Mouse (Mus musculus): ENCODE measurements around the gene Opn4. TPM values are rescaled to one million over a fixed set of nuclear protein-coding genes. Genes with fewer than 3 reads are reported as not detected.
A peak's percentile ranks its signal among the peaks of the same experiment; 100 is the strongest.

The Opn4 gene
- polyA plus RNA-seq, 1 experiment from 2014 or later: not detected

DNA sequence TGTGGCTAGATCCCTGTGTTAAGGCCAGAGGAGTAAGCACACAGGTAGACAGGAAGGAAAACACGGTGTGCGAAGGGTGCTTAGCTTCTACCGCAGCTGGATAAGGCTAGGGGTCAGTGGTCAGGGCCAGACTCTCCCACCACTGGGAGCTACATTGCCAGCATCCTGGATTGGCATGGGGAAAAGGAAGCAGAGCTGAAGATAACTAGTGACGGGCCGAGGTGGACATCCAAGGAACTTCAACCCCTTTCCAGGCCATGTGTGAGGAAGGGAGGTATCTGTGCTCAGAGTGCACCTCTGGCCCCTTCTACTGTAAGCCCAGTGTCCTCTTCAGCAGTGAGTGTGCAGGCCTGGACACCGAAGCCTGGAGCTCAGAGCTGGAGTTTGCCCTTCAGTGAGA lies 46.5 kb downstream of the Opn4 start:
- no peak overlapping the region for H3K9ac ChIP-seq
- H3K27me3 ChIP-seq: peaks cover 8% of the 10 kb centered on the region; the same call in 1 of the 2 replicates
- H3K27ac ChIP-seq: no peak overlapping the region
- no peak for ATAC-seq (ENCODE audit: low FRiP score)
- H3K36me3 ChIP-seq: no peaks in the 10 kb centered on the region
- no peaks in the 10 kb centered on the region for H3K4me1 ChIP-seq
- WGBS: 85% methylated on average over 6 of the region's 6 CpGs
- H3K9me3 ChIP-seq (replicated peaks): no peaks in the 10 kb centered on the region
- H3K4me3 ChIP-seq: no peak overlapping the region
- H3K4me2 ChIP-seq (replicated peaks): no peak overlapping the region

GRCm38 (mm10) chr14:34552226-34552625 lies 47.7 kb downstream of the Opn4 start:
- Histone ChIP-seq H3K4me3 (no peak overlapping the region), H3K36me3 (no peaks in the 10 kb centered on the region), H3K4me2 (replicated peaks) (no peak overlapping the region), H3K4me1 (peaks cover 5% of the 10 kb centered on the region), H3K27me3 (peaks cover 14% of the 10 kb centered on the region; the same call in 1 of the 2 replicates), H3K9me3 (replicated peaks) (no peaks in the 10 kb centered on the region), H3K27ac (no peak overlapping the region), H3K9ac (no peak overlapping the region)
- 89% methylated on average over 5 of the region's 5 CpGs for WGBS
- ATAC-seq (ENCODE audit: low FRiP score): no peak

DNA sequence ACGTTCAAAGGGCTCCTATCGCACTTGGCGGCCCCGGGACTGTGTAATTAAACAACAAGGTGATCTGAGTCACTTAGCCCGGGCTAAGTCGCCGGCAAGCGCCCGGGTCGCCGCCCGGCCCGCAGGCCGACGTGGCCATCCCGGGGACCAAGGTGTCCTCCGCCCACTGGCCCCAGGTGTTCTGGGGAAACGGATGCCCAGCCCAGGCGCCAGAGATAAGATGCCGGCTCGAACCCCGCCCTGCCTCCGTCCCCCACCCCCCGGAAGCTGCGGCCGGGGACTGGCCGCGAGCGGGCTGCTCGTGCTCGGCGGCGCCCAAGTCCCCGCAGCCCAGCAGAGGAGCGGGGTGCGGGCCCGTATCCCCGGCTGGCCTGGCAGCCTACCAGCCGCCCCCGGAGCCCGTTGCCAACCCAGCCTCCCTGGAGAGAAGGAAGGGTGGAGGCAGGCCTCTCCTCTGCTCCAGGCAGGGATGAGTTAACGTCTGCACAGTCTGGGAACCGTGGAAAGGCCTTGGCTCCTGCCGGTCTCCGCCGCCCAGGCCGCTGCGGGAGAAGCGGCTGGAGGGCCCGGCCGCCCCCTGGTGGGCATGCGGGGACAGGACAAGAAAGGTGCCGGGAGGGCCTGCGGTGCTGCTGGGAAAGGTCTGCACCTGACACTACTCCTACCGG lies 50.8 kb downstream of the Opn4 start:
- Histone ChIP-seq H3K27ac (peak overlapping the region; percentile 85), H3K4me3 (peak overlapping the region; percentile 65), H3K4me2 (replicated peaks) (peak overlapping the region; percentile 80), H3K4me1 (peaks cover 5% of the 10 kb centered on the region), H3K36me3 (no peaks in the 10 kb centered on the region), H3K9me3 (replicated peaks) (no peaks in the 10 kb centered on the region), H3K9ac (peak overlapping the region; percentile 66), H3K27me3 (peaks cover 13% of the 10 kb centered on the region)
- peak; percentile 97 for ATAC-seq (ENCODE audit: low FRiP score)
- WGBS: under 1% methylated on average over 55 of the region's 55 CpGs

GRCm38 (mm10) chr14:34548391-34549001 lies 51.4 kb downstream of the Opn4 start:
- peak; percentile 58 for ATAC-seq (ENCODE audit: low FRiP score)
- H3K27ac ChIP-seq: peak overlapping the region; percentile 85
- no peaks in the 10 kb centered on the region for H3K9me3 ChIP-seq (replicated peaks)
- H3K4me1 ChIP-seq: peaks cover 5% of the 10 kb centered on the region
- H3K9ac ChIP-seq: peak overlapping the region; percentile 66
- peak overlapping the region; percentile 80 for H3K4me2 ChIP-seq (replicated peaks)
- under 1% methylated on average over 27 of the region's 27 CpGs for WGBS
- no peaks in the 10 kb centered on the region for H3K36me3 ChIP-seq
- H3K27me3 ChIP-seq: peaks cover 12% of the 10 kb centered on the region
- H3K4me3 ChIP-seq: peak overlapping the region; percentile 65

DNA sequence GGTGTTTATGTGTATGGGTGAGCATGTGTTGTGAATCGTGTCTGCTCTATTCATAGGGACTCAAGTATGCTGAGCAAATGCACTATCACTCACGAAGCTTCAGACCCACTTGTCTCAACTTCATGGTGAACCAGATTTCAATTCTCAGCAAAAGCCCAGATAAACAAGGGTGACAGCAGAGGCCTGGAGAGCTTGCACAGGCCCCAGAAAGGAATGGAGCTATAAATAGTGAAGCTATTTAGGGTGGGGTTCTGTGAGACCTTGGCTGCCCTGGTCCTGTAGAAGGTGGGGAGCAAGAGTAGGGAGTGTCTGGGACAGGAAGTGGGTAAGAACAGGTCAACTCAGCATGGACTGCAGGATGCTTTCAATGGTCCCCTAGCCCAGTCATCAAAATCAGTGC lies 55.4 kb downstream of the Opn4 start:
- H3K36me3 ChIP-seq: no peaks in the 10 kb centered on the region
- ATAC-seq (ENCODE audit: low FRiP score): no peak
- 84% methylated on average over 2 of the region's 2 CpGs for WGBS

DNA sequence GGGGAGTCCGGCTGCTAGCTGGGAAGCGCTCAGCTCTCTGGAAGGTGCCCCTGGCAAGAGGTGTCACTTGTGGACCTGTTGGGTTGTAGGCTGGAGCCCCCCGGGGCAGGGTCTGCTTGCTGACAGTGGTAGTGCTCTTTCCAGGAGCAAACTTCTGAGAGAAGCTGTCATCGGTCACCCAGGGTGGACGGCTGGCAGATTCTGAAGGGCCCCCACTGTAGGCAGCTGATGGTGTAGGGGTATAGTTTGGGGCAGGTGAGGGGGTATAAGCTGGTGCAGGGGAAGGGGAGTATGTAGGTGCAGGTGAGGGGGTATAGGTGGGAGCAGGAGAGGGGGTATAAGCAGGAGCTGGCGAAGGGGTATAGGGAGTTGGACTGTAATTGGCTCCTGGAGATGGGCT lies 55.9 kb downstream of the Opn4 start:
- ATAC-seq (ENCODE audit: low FRiP score): no peak
- Histone ChIP-seq H3K4me3 (no peak overlapping the region), H3K4me2 (replicated peaks) (no peak overlapping the region), H3K9me3 (replicated peaks) (no peaks in the 10 kb centered on the region), H3K4me1 (peaks cover 5% of the 10 kb centered on the region), H3K27ac (no peak overlapping the region), H3K36me3 (no peaks in the 10 kb centered on the region), H3K9ac (no peak overlapping the region), H3K27me3 (peaks cover 7% of the 10 kb centered on the region)
- 79% methylated on average over 6 of the region's 6 CpGs for WGBS

More for the DNA sequence above, 55.4 kb downstream of the Opn4 start:
- Histone ChIP-seq H3K4me1 (peaks cover 5% of the 10 kb centered on the region), H3K9ac (no peak overlapping the region), H3K27ac (no peak overlapping the region), H3K4me2 (replicated peaks) (no peak overlapping the region), H3K4me3 (no peak overlapping the region), H3K27me3 (peaks cover 7% of the 10 kb centered on the region), H3K9me3 (replicated peaks) (no peaks in the 10 kb centered on the region)

DNA sequence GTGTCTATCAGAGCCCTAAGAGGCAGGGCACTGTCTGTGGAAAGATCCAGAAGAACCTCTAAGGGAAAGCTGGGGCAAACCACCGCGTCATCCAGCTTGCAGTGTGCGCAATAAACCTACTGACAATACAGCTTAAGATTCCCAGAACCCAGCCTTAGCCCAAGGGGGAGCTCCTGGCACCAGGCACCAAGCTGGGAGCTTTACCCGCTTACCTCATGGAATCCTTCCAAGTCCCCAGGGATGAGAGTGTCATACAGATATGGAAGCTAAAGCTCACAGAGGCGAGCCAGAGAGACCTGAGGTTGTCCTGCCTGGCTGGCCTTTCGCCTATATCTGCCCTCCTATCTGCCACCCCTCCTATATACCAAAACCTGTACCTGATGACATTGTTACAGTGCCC lies 56.3 kb downstream of the Opn4 start:
- no peak for ATAC-seq (ENCODE audit: low FRiP score)
- 76% methylated on average over 6 of the region's 6 CpGs for WGBS
- Histone ChIP-seq H3K27ac (peak overlapping the region; percentile 48; the same call in 1 of the 2 replicates), H3K36me3 (no peaks in the 10 kb centered on the region), H3K4me2 (replicated peaks) (no peak overlapping the region), H3K9me3 (replicated peaks) (no peaks in the 10 kb centered on the region), H3K4me1 (peaks cover 5% of the 10 kb centered on the region), H3K4me3 (no peak overlapping the region), H3K27me3 (peaks cover 7% of the 10 kb centered on the region), H3K9ac (no peak overlapping the region)

GRCm38 (mm10) chr14:34541896-34542295 lies 58.0 kb downstream of the Opn4 start:
- 87% methylated on average over 5 of the region's 5 CpGs for WGBS
- H3K27ac ChIP-seq: no peak overlapping the region

DNA sequence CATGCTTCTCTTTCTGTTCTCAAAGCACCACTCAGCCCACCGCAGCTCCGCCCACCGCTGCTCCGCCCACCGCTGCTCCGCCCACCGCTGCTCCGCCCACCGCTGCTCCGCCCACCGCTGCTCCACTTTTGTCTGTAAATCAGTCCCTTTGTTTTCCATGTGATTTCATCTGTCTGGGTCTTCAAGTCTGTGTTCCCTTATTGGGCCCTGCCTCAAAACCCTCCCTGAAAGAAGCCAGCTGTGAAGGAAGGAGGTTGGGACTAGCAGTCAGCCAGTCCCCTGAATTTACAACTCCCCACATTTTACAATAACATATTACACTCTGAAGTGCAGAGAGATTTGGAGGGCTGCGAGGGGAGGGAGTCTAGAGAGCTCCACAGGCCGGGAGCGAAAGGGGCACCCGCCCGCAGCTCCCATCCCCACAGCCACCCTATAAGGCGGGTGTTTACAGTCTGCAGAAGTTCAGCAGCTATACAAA lies 59.2 kb downstream of the Opn4 start:
- WGBS: 16% methylated on average over 17 of the region's 17 CpGs

More at GRCm38 (mm10) chr14:34541896-34542295, 58.0 kb downstream of the Opn4 start:
- Histone ChIP-seq H3K4me2 (replicated peaks) (no peak overlapping the region), H3K4me1 (no peaks in the 10 kb centered on the region), H3K36me3 (no peaks in the 10 kb centered on the region), H3K9me3 (replicated peaks) (no peaks in the 10 kb centered on the region), H3K9ac (no peak overlapping the region), H3K27me3 (no peaks in the 10 kb centered on the region; the same call in 1 of the 2 replicates), H3K4me3 (no peak overlapping the region)
- ATAC-seq (ENCODE audit: low FRiP score): no peak

More for the DNA sequence above, 59.2 kb downstream of the Opn4 start:
- Histone ChIP-seq H3K4me1 (no peaks in the 10 kb centered on the region), H3K4me2 (replicated peaks) (peak overlapping the region; percentile 13), H3K27me3 (no peaks in the 10 kb centered on the region), H3K9ac (no peak overlapping the region), H3K9me3 (replicated peaks) (no peaks in the 10 kb centered on the region), H3K4me3 (no peak overlapping the region), H3K36me3 (no peaks in the 10 kb centered on the region), H3K27ac (no peak overlapping the region)
- ATAC-seq (ENCODE audit: low FRiP score): 0 out of 2 replicates have a peak, but pooled peaks have one; percentile 46

Other genes with a start within 250 kb of the Opn4 start
- not detected in 2 replicates for gene Fam25c, start 244.7 kb downstream of the Opn4 start, polyA plus RNA-seq (2016; fragmentation: Nextera tagmentation; extraction: Ambion mirVana)
- 130 and 136 TPM in 2 replicates for gene Sncg, start 225.4 kb downstream of the Opn4 start, polyA plus RNA-seq (2016; fragmentation: Nextera tagmentation; extraction: Ambion mirVana)
- 7.0 and 7.3 TPM in 2 replicates for gene Mmrn2, start 224.7 kb downstream of the Opn4 start, polyA plus RNA-seq (2016; fragmentation: Nextera tagmentation; extraction: Ambion mirVana)
- gene Bmpr1a, start 96.8 kb downstream of the Opn4 start, polyA plus RNA-seq (2016; fragmentation: Nextera tagmentation; extraction: Ambion mirVana): 47.6 and 50.4 TPM in 2 replicates
- gene 9230112D13Rik, start 77.3 kb downstream of the Opn4 start, polyA plus RNA-seq (2016; fragmentation: Nextera tagmentation; extraction: Ambion mirVana): not detected in 2 replicates
- gene Ldb3, start 11.5 kb downstream of the Opn4 start, polyA plus RNA-seq (2016; fragmentation: Nextera tagmentation; extraction: Ambion mirVana): 0.22 and 1.9 TPM in 2 replicates
- 35.1 and 35.4 TPM in 2 replicates for gene Wapl, start 73.8 kb upstream of the Opn4 start, polyA plus RNA-seq (2016; fragmentation: Nextera tagmentation; extraction: Ambion mirVana)
- 1.8 and 2.8 TPM in 2 replicates for gene Grid1, start 220.0 kb upstream of the Opn4 start, polyA plus RNA-seq (2016; fragmentation: Nextera tagmentation; extraction: Ambion mirVana)

Data from hindbrain, embryonic 12.5 days (tissue).